In genomic region chr8:26845481-26846194, GRCm38 (mm10) we compare ENCODE assay signal across 12 mouse cellular contexts.
A peak's percentile ranks its signal among the peaks of the same experiment; 100 is the strongest.
DNase-seq lines count a peak whose midpoint lies in the region.
"Had no signal": no experiment of that assay in that cellular context is flagged by ENCODE, and none has a peak within 500 bp of the region (broad histone marks: within the 10 kb centered on the region; RNA-seq: fewer than 3 reads in every experiment).

No protein-coding gene starts in this region.

- H3K4me3 ChIP-seq in limb, embryonic 10.5 days, result no peak overlapping the region
- H3K4me3 ChIP-seq: intestine, embryonic 15.5 days had no signal

- 62% methylated on average over 11 of the region's 11 CpGs for WGBS in limb, embryonic 10.5 days

- peaks cover 87% of the 10 kb centered on the region for H3K4me1 ChIP-seq in limb, embryonic 10.5 days

- peak; percentile 86 to 92 for DNase-seq in adrenal gland, adult (ENCODE audit: inconsistent age in 2 of 2, low spot score in 1 of 2)
- no peak for DNase-seq in adrenal gland, postnatal 4 days (ENCODE audit: low spot score in 2 of 2)
- peak; percentile 16 to 29 for DNase-seq in kidney, adult 8-10 months
- DNase-seq in kidney, adult 18-20 months, result no peak
- DNase-seq in adrenal gland, postnatal 14 days, result peak; percentile 87
- peak; percentile 33 for DNase-seq in limb, embryonic 10.5 days (ENCODE audit: low spot score)
- DNase-seq in thymus, postnatal 4 days, result no peak
- no peak for DNase-seq in lung, postnatal 10 days
- DNase-seq: cerebellum, adult 11-12 months; layer of hippocampus, adult 9-11 months; midbrain, embryonic 14.5 days had no signal

- peaks cover 38% of the 10 kb centered on the region for H3K27me3 ChIP-seq in limb, embryonic 10.5 days (ENCODE audit: low read depth, poor library complexity, severe bottlenecking)
- H3K27me3 ChIP-seq: intestine, embryonic 15.5 days had no signal

- peak overlapping the region; percentile 47; the same call in 1 of the 2 replicates for H3K27ac ChIP-seq in limb, embryonic 10.5 days

- H3K36me3 ChIP-seq in limb, embryonic 10.5 days, result no peaks in the 10 kb centered on the region
- H3K36me3 ChIP-seq: intestine, embryonic 15.5 days had no signal

- H3K9me3 ChIP-seq in limb, embryonic 10.5 days (replicated peaks), result no peaks in the 10 kb centered on the region
- H3K9me3 ChIP-seq: intestine, embryonic 15.5 days had no signal

Comparison
In these comparisons a context has a peak if more than half of its experiments do, and no peak if none do; other contexts are left out.
1. DNase-seq: peak in adrenal gland, adult (2 of 2), kidney, adult 8-10 months (2 of 2), adrenal gland, postnatal 14 days (single experiment) and limb, embryonic 10.5 days (single experiment); none in adrenal gland, postnatal 4 days (0 of 2), kidney, adult 18-20 months (single experiment), thymus, postnatal 4 days (single experiment) and lung, postnatal 10 days (single experiment).